Mouse (Mus musculus): Measurements from ENCODE around the gene Tmem230. TPM values are rescaled to one million over a fixed set of nuclear protein-coding genes. Genes with fewer than 3 reads are reported as not detected.

Gene Tmem230
- total RNA-seq, 2 experiments from 2014 or later = 23.5 to 23.9 TPM

Other genes with a start within 250 kb of the Tmem230 start
- 10 to 100 TPM; 48.7 to 52.5 TPM for gene Rassf2, start 217.5 kb downstream of the Tmem230 start, total RNA-seq (2021)
- 10 to 100 TPM; 75.9 to 79.6 TPM for gene Slc23a2, start 102.7 kb downstream of the Tmem230 start, total RNA-seq (2021)
- 10 to 100 TPM; 74.2 to 81.4 TPM for gene Pcna, start 5.5 kb upstream of the Tmem230 start, total RNA-seq (2021)
- gene Cds2, start 15.3 kb upstream of the Tmem230 start, total RNA-seq (2021) = 100 to 1,000 TPM in 1 of 2 experiments, 10 to 100 TPM in 1; 96.4 to 110 TPM
- 10 to 100 TPM; 15.3 to 20.3 TPM for gene Prokr2, start 137.6 kb upstream of the Tmem230 start, total RNA-seq (2021)

Data from left cerebral cortex, postnatal 4 days (tissue).